Mouse (Mus musculus): Measurements from ENCODE around the gene Ptpru. TPM values are rescaled to one million over a fixed set of nuclear protein-coding genes. Genes with fewer than 3 reads are reported as not detected.

Ptpru gene
- polyA plus RNA-seq, 1 experiment from 2014 or later: 27.5 TPM

DNA sequence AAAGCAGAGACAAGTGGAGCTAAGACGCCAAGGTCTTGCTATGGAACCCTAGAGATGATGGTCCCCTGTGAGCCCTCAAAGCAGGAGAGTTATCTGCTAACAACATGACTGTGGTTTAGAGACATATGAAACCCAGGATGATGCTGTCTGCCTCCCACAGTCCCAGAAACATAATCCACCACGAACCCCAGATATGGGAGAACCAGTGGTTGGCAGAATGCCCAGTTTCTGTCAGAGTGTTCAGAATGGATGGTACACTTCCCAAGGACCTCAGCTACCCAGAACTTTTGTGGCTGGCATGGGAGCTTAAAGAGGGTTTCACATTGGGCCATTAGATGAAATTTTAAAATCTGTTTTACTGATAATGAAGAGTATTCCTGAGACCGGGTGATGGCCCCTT, 57.1 kb downstream of the Ptpru start:
- H3K27me3 ChIP-seq (ENCODE audit: insufficient read depth, low read length): no peaks in the 10 kb centered on the region
- ATAC-seq (replicated peaks; ENCODE audit: low FRiP score, low read depth): 0 out of 2 replicates have a peak, but pooled peaks have one; percentile 44
- H3K9ac ChIP-seq (ENCODE audit: low read depth, low read length): no peak overlapping the region
- no peak overlapping the region for H3K4me2 ChIP-seq (ENCODE audit: low read length)
- no peaks in the 10 kb centered on the region for H3K9me3 ChIP-seq (replicated peaks; ENCODE audit: low read length)
- H3K27ac ChIP-seq: no peak overlapping the region
- TF ChIP-seq CTCF (IDR thresholded peaks at IDR 0.05; ENCODE audit: low read depth): no peak
- no peak overlapping the region for H3K4me3 ChIP-seq (replicated peaks; ENCODE audit: low read depth, low read length)
- 27% methylated on average over 3 of the region's 3 CpGs for WGBS
- H3K36me3 ChIP-seq (ENCODE audit: insufficient read depth, low read length): no peaks in the 10 kb centered on the region
- DNase-seq (ENCODE audit: low spot score): peak; percentile 85
- 0 out of 2 replicates have a peak, but pooled peaks cover 4% of the 10 kb centered on the region for H3K4me1 ChIP-seq (replicated peaks; ENCODE audit: insufficient read depth, low read length)

DNA sequence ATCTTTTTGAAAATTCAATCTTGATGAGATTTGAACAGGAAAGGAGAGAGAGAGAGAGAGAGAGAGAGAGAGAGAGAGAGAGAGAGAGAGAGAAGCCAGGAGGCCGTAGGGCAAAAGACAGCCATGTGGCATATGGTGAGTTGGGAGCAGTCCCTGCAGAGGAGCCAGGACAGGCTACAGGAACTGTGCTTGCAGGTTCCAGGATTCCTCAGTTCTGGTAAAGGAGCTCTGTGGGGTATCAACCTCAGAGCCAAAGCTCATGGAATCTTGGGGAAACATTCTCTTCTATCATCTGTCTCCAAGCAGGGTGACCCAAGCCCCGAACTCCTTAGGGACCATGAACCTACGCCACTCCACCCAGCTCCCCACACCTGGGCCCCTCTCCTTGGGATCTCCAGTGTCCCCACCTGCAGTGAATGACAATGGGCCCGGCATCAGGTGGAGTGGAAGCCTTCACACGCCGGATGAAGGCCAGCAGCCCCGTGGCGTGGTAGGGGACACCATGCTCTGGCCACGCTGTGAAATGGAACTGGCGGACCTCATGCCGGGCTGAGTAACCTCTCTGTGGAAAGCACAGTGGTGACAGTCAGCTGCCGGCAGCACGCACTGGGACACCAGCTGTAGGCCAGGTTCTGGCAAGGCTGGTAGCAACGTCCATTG, 59.3 kb downstream of the Ptpru start:
- TF ChIP-seq CTCF (IDR thresholded peaks at IDR 0.05; ENCODE audit: low read depth): no peak
- Histone ChIP-seq H3K27me3 (ENCODE audit: insufficient read depth, low read length) (no peaks in the 10 kb centered on the region), H3K4me1 (replicated peaks; ENCODE audit: insufficient read depth, low read length) (0 out of 2 replicates have a peak, but pooled peaks cover 4% of the 10 kb centered on the region), H3K4me3 (replicated peaks; ENCODE audit: low read depth, low read length) (no peak overlapping the region), H3K36me3 (ENCODE audit: insufficient read depth, low read length) (0 out of 2 replicates have a peak, but pooled peaks cover 3% of the 10 kb centered on the region), H3K9me3 (replicated peaks; ENCODE audit: low read length) (no peaks in the 10 kb centered on the region), H3K4me2 (ENCODE audit: low read length) (no peak overlapping the region), H3K9ac (ENCODE audit: low read depth, low read length) (no peak overlapping the region), H3K27ac (no peak overlapping the region)
- WGBS: 90% methylated on average over 14 of the region's 14 CpGs
- ATAC-seq (replicated peaks; ENCODE audit: low FRiP score, low read depth): no peak
- no peak for DNase-seq (ENCODE audit: low spot score)

DNA sequence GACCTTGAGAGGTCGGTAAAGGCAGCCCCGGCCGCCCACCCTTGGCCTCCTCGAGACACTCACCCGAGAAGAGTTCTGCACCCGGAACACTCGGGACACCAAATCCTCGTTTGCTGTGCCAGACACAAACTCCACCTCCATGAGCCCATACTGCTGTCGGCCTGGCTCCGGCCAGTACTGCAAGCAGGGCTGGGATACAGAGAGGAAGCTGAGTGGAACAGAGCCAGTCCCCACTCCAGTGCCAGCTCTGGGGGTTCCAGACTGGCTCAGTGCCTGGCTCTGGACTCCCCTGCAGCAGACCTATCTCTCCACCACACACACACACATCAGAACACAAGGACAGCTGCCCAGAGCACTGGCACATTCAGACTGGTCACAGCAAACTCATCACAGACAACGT, 66.7 kb downstream of the Ptpru start:
- TF ChIP-seq CTCF (IDR thresholded peaks at IDR 0.05; ENCODE audit: low read depth): no peak
- Histone ChIP-seq H3K27me3 (ENCODE audit: insufficient read depth, low read length) (no peaks in the 10 kb centered on the region), H3K9me3 (replicated peaks; ENCODE audit: low read length) (no peaks in the 10 kb centered on the region), H3K36me3 (ENCODE audit: insufficient read depth, low read length) (peaks cover 13% of the 10 kb centered on the region; the same call in 1 of the 2 replicates), H3K4me3 (replicated peaks; ENCODE audit: low read depth, low read length) (no peak overlapping the region), H3K4me1 (replicated peaks; ENCODE audit: insufficient read depth, low read length) (no peaks in the 10 kb centered on the region), H3K9ac (ENCODE audit: low read depth, low read length) (no peak overlapping the region), H3K27ac (no peak overlapping the region), H3K4me2 (ENCODE audit: low read length) (no peak overlapping the region)
- WGBS: 59% methylated on average over 11 of the region's 11 CpGs
- no peak for DNase-seq (ENCODE audit: low spot score)
- no peak for ATAC-seq (replicated peaks; ENCODE audit: low FRiP score, low read depth)

DNA sequence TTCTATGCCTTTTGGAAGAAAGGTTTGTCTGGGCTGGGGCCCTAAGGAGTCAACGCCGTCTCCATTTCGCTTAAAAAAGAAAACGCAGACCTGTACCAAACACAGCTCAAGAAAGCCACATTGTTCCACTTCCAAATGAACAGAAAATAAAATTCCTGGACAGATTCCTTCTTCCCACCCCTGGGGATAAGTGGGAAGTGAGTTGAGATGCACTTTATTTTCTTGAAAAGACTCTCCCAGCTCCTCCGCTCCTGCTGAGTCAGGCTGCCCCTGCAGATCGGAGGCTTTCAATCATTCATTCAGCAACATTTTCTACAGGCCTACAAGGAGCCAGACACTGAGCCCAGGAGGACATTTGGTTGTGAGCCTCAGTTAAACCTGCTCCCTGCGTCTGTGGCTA, 74.2 kb downstream of the Ptpru start:
- WGBS: 78% methylated on average over 7 of the region's 7 CpGs
- TF ChIP-seq CTCF (IDR thresholded peaks at IDR 0.05; ENCODE audit: low read depth): no peak

DNA sequence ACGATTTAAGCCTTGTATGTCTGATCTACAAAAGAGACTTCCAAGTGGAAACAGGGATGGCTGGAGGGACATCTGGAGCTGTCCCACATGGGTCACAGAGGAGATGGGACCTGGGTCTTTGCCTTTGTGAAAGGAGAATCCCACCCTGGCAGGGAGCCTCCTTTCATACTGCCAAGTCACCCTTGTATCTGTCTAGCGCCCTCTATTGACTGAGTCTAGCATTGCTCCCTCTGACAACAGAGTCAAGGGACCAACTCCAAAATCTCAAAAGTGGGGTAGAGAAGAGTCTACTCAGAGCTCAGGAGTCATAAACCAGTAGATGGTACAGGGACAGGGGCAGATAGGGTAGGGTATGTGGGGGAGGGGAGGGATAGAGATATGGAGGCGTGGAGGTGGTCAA, 74.6 kb downstream of the Ptpru start:
- ATAC-seq (replicated peaks; ENCODE audit: low FRiP score, low read depth) (no peak), DNase-seq (ENCODE audit: low spot score) (no peak)
- Histone ChIP-seq H3K4me2 (ENCODE audit: low read length) (no peak overlapping the region), H3K9ac (ENCODE audit: low read depth, low read length) (no peak overlapping the region), H3K4me3 (replicated peaks; ENCODE audit: low read depth, low read length) (no peak overlapping the region), H3K36me3 (ENCODE audit: insufficient read depth, low read length) (no peaks in the 10 kb centered on the region), H3K9me3 (replicated peaks; ENCODE audit: low read length) (no peaks in the 10 kb centered on the region), H3K27ac (no peak overlapping the region), H3K4me1 (replicated peaks; ENCODE audit: insufficient read depth, low read length) (no peaks in the 10 kb centered on the region), H3K27me3 (ENCODE audit: insufficient read depth, low read length) (no peaks in the 10 kb centered on the region)
- TF ChIP-seq CTCF (IDR thresholded peaks at IDR 0.05; ENCODE audit: low read depth): peak; percentile 48
- WGBS: 80% methylated on average over 3 of the region's 3 CpGs

More for the DNA sequence above, 74.2 kb downstream of the Ptpru start:
- Histone ChIP-seq H3K4me1 (replicated peaks; ENCODE audit: insufficient read depth, low read length) (no peaks in the 10 kb centered on the region), H3K4me2 (ENCODE audit: low read length) (no peak overlapping the region), H3K36me3 (ENCODE audit: insufficient read depth, low read length) (peaks cover under 1% of the 10 kb centered on the region; the same call in 1 of the 2 replicates), H3K9ac (ENCODE audit: low read depth, low read length) (no peak overlapping the region), H3K27ac (no peak overlapping the region), H3K9me3 (replicated peaks; ENCODE audit: low read length) (no peaks in the 10 kb centered on the region), H3K4me3 (replicated peaks; ENCODE audit: low read depth, low read length) (no peak overlapping the region), H3K27me3 (ENCODE audit: insufficient read depth, low read length) (no peaks in the 10 kb centered on the region)
- DNase-seq (ENCODE audit: low spot score) (no peak), ATAC-seq (replicated peaks; ENCODE audit: low FRiP score, low read depth) (no peak)

DNA sequence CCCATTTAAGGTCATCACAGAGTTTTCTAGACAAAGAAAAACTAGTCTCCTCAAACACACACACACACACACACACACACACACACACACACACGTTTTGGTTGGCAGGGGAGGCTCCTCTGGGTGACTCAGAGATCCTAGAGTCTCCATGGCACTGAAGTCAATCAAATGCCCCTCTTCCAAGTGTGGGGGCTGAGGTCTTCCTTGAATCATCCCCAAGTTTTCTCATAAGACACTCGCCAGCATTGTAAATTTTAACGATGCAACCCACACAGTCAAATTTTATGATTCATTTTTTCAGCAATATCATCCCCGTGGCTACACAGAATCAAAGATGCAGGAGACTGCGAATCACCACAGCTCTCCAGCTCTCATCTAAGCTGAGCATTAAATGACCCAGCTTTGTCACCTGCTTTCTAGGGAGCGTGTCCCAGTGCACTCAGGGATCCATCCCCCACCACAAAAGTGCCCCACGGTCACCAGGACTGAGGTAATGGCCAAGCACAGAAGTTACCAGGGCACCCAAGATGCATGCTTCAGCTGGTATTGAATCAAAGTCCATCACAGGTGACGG, 75.8 kb downstream of the Ptpru start:
- Histone ChIP-seq H3K9ac (ENCODE audit: low read depth, low read length) (no peak overlapping the region), H3K9me3 (replicated peaks; ENCODE audit: low read length) (no peaks in the 10 kb centered on the region), H3K27ac (no peak overlapping the region), H3K4me1 (replicated peaks; ENCODE audit: insufficient read depth, low read length) (no peaks in the 10 kb centered on the region), H3K4me2 (ENCODE audit: low read length) (no peak overlapping the region), H3K27me3 (ENCODE audit: insufficient read depth, low read length) (no peaks in the 10 kb centered on the region), H3K4me3 (replicated peaks; ENCODE audit: low read depth, low read length) (no peak overlapping the region), H3K36me3 (ENCODE audit: insufficient read depth, low read length) (no peaks in the 10 kb centered on the region)
- WGBS: 74% methylated on average over 8 of the region's 8 CpGs
- no peak for TF ChIP-seq CTCF (IDR thresholded peaks at IDR 0.05; ENCODE audit: low read depth)
- no peak for ATAC-seq (replicated peaks; ENCODE audit: low FRiP score, low read depth)
- no peak for DNase-seq (ENCODE audit: low spot score)
